Mouse (Mus musculus): ENCODE measurements around the gene Bcl2.
"Not testable (repeated sequence)": the region's sequence is repeated elsewhere in the genome, so short reads cannot be mapped to it uniquely, and the experiment has no call there.

Gene Bcl2

GRCm38 (mm10) chr1:106559116-106559605 is 154.9 kb downstream of the Bcl2 start:
- in situ Hi-C loops (cut with MboI): no loop called here

- in situ Hi-C loops (cut with MboI): no loop called here
These were observed 158.4 kb downstream of the Bcl2 start for GRCm38 (mm10) chr1:106555498-106556168.

- in situ Hi-C loops (cut with MboI): no loop called here
These were observed 159.9 kb downstream of the Bcl2 start for GRCm38 (mm10) chr1:106553846-106554802.

DNA sequence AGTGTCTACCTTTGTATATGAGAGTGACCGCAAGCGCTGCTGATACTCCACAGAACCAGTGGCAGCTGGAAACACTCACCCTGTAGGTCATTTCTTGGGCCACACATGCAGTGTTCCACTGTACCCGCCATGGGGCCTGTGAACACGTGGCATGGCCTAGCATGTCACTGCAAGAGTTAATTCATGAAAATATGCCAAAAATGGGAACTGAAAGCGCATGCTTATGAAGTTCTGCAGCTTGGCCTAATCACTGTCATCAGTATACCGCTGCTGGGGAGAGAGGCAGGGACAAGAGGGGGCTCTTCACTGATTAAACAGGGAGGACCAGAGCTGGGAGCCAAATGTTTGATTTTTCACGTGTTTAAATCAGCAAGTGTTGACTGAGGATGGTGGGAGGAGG is 161.2 kb downstream of the Bcl2 start:
- in situ Hi-C loops (cut with MboI): no loop called here

GRCm38 (mm10) chr1:106550580-106550979 is 163.5 kb downstream of the Bcl2 start:
- in situ Hi-C loops (cut with MboI): no loop called here

DNA sequence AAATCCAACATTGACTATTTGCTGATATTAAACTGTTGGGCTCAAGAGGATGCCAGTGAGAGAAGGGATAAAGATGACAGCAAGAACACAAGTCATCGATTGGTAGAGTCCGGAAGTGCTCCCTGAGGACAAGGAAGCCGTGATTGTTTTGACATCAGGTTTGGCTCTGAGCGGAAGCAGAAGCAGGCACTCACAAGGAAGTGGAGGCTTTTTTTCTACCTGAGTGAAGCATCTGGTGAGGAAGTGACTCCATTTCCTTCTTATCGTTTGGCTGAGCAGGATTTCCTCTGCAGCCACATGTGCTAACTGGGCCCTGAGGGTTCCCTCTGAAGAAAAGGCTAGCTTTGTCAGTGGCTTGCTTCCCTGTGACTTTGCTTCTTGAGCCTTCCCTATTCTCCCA is 165.0 kb downstream of the Bcl2 start:
- in situ Hi-C loops (cut with MboI): loop anchor here (5.0 kb wide), 1 partner anchor 163 kb away; the partner anchor contains the start of gene Bcl2

DNA sequence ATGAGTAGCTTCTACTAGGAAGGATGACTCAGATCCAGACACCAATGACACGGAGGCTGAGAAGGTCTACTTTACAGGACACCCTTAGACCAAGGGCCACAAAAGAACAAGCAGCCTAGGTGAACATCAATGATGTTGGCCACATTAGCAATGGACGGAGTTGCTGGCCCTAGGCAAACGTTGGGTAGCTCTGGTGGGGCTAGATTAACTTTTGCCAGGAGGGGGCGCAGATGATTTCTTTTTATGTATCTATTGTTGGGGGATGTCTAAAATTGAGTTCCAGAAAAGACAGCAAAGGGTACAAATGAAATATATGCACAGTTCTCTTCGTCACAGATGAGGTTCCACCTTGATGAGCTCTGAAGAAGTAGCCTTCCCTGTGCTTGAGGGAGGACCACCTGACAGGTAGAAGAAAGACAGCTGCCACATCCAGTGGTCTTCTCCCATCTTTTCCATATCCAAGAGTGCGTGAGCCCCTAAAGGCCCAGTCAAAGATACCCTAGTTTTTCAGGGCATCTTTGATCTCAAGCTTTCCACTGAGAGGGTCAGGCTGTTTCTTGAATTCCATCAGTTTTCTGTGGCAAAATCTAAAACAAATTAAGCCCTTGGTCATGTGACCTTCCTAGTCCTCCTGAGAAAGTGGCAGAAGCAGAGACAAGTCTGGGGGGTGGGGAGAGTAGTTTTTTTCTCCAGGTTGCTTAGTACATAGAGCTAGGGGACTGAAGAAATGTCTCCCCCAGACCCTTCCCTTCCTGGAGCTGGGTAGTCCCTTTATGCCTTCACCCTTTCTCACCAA is 169.1 kb downstream of the Bcl2 start:
- in situ Hi-C loops (cut with MboI): loop anchor here (5.0 kb wide), 1 partner anchor 167 kb away; the partner anchor contains the start of gene Bcl2

- in situ Hi-C loops (cut with MboI): no loop called here
These were observed 171.3 kb downstream of the Bcl2 start for GRCm38 (mm10) chr1:106542731-106543130.

DNA sequence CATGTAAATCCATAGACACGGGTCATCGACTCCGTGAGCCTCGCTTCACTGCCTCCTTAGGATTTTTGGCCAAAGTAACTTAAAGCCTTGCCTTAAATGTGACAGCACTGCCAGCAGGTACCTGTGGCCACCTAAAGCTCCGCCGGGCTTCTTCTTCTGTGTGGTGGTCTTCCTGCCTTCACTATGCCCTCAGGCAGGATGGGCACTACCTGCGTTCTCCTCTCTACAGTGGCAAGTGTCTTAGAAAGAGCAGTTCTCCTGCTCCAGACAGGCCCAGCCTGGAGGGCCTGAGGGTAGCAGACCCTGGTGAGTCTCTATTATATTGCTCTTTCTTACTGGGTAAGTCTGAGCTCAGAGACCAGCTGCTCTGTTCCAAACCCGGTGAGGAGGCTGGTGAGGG is 172.2 kb downstream of the Bcl2 start:
- in situ Hi-C loops (cut with MboI): no loop called here

- in situ Hi-C loops (cut with MboI): no loop called here
These were observed 173.9 kb downstream of the Bcl2 start for GRCm38 (mm10) chr1:106540130-106540529.

- in situ Hi-C loops (cut with MboI): no loop called here
These were observed 175.0 kb downstream of the Bcl2 start for GRCm38 (mm10) chr1:106539029-106539428.

- in situ Hi-C loops (cut with MboI): not testable (repeated sequence)
These were observed 179.2 kb downstream of the Bcl2 start for GRCm38 (mm10) chr1:106534835-106535234.

GRCm38 (mm10) chr1:106529570-106529969 is 184.5 kb downstream of the Bcl2 start:
- in situ Hi-C loops (cut with MboI): no loop called here

GRCm38 (mm10) chr1:106527537-106527936 is 186.5 kb downstream of the Bcl2 start:
- in situ Hi-C loops (cut with MboI): no loop called here

DNA sequence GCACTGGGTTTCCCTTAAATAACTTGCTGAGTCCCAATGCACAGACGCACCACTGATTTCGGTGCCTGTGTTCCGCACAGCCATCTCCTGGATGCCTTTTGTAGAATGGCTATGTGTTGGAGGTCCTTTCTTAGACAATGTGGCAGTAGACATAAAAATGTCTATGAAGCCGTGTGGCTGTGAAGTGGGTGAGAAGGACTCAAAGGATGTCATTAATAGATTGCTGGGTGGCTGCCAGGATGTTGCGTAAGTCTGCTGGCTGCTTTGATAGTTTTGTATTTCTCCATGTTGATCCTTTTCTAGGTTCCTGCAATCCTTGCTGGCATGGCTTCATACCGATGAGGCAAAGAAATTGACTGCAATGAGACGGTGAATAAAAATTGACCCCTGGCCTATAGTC is 187.3 kb downstream of the Bcl2 start:
- in situ Hi-C loops (cut with MboI): no loop called here

DNA sequence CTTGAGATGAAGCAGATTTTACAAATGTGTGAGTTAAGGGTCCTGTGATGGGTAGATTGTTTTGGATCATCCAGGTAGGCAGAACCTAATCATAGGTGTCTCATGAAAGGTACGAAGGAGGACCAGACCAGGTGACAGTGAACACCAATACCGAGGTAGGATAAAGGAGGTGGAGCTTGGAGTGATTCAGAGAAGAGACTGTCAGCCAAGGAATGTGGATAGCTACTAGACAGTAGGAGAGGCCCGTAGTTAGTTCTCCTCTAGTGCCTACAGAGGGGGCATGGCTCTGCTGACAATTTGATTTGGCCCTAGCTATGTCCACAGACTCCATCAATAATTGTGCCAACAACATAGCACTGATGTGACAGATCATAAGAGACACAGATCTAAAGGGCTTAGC is 188.0 kb downstream of the Bcl2 start:
- in situ Hi-C loops (cut with MboI): no loop called here

GRCm38 (mm10) chr1:106523741-106524140 is 190.3 kb downstream of the Bcl2 start:
- in situ Hi-C loops (cut with MboI): no loop called here

DNA sequence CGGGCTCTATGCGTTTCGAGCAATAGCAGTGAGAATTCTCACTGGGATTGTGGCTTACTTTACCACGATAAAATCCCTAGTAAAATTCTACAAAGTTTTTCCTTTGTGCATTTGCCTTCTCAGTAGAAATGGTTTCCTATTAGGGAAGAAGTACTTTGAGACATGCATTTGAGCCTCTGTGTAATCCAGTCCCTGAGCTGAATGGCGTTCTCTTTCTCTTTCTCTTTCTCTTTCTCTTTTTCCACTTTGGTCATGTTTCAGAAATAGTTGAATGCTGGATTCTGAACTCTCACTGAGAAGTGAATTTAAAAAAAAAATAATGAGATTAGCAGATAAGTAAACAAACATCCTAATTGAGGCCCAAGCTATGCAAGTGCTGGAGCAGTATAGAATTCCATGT is 191.1 kb downstream of the Bcl2 start:
- in situ Hi-C loops (cut with MboI): no loop called here

GRCm38 (mm10) chr1:106517591-106518177 is 196.4 kb downstream of the Bcl2 start:
- in situ Hi-C loops (cut with MboI): no loop called here

- in situ Hi-C loops (cut with MboI): no loop called here
These were observed 197.0 kb downstream of the Bcl2 start for GRCm38 (mm10) chr1:106517099-106517498.

GRCm38 (mm10) chr1:106515611-106516010 is 198.5 kb downstream of the Bcl2 start:
- in situ Hi-C loops (cut with MboI): no loop called here

All from mature B cell (primary cell).